Mouse (Mus musculus) erythroblast, adult 5-6 weeks (primary cell): ENCODE results near the gene Samd4. TPM values are rescaled to one million over a fixed set of nuclear protein-coding genes. Genes with fewer than 3 reads are reported as not detected.

Source experiments
- ATAC-seq: replicated peaks from 2 replicates; pipeline ENCODE4 v1.8.0; 2016; ENCODE audit warnings: moderate number of reproducible peaks, mild to moderate bottlenecking, moderate TSS enrichment, inconsistent platforms; ENCODE audit not compliant: poor library complexity, low FRiP score, severe bottlenecking
- total RNA-seq, 2 experiments: library from RNA; stranded (forward) in 1 of 2; stranded (reverse) in 1 of 2; fragments of 150-400 nt in 1 of 2; fragments of 200-764, 138-1000 nt in 1 of 2; gene quantifications; 2 replicates each; pipeline versions ENCODE4 v1.2.3 to v1.2.4; 2015 to 2017; ENCODE audit warnings: low replicate concordance in 2 of 2

Samd4 gene
- total RNA-seq, 2 experiments from 2014 or later = 7.5 to 11.5 TPM

- no peak for ATAC-seq
Measured at GRCm38 (mm10) chr14:47154303-47154702, 271.6 kb downstream of the Samd4 start.

Other genes starting within 250 kb of the Samd4 start
- gene Cdkn3, start 122.3 kb upstream of the Samd4 start, total RNA-seq (2015; ENCODE audit: low replicate concordance) = 42.4 and 47.5 TPM in 2 replicates
- gene Cdkn3, start 122.3 kb upstream of the Samd4 start, total RNA-seq (2017; ENCODE audit: low replicate concordance) = 45.1 and 57.7 TPM in 2 replicates
- gene Cnih1, start 94.4 kb upstream of the Samd4 start, total RNA-seq (2015; ENCODE audit: low replicate concordance) = 30.1 and 32.5 TPM in 2 replicates
- 9.3 and 26.3 TPM in 2 replicates for gene Cnih1, start 94.4 kb upstream of the Samd4 start, total RNA-seq (2017; ENCODE audit: low replicate concordance)
- 20.4 and 31.3 TPM in 2 replicates for gene Gmfb, start 60.6 kb upstream of the Samd4 start, total RNA-seq (2015; ENCODE audit: low replicate concordance)
- gene Gmfb, start 60.6 kb upstream of the Samd4 start, total RNA-seq (2017; ENCODE audit: low replicate concordance) = 23.1 and 25.0 TPM in 2 replicates
- 15.0 and 21.3 TPM in 2 replicates for gene Cgrrf1, start 50.7 kb upstream of the Samd4 start, total RNA-seq (2015; ENCODE audit: low replicate concordance)
- gene Cgrrf1, start 50.7 kb upstream of the Samd4 start, total RNA-seq (2017; ENCODE audit: low replicate concordance) = 11.1 and 13.0 TPM in 2 replicates